In genomic region chr9:107985131-107986119, GRCm38 (mm10) we compare ENCODE assay signal across 8 mouse cellular contexts. TPM values are rescaled to one million over a fixed set of nuclear protein-coding genes. Genes with fewer than 3 reads are reported as not detected.
DNase-seq lines count a peak whose midpoint lies in the region; ATAC-seq and TF ChIP-seq lines count a peak whose summit lies in the region.

Inka1 (minus strand) TSS chr9:107985879.

- WGBS in forebrain, embryonic 12.5 days, result 1% methylated on average over 56 of the region's 58 CpGs
- WGBS in heart, embryonic 16.5 days, result under 1% methylated on average over 52 of the region's 58 CpGs
- 3% methylated on average over 53 of the region's 58 CpGs for WGBS in liver, postnatal 0 days (ENCODE audit: insufficient replicate concordance)
- under 1% methylated on average over 58 of the region's 58 CpGs for WGBS in neural tube, embryonic 13.5 days

- no peak for TF ChIP-seq EP300 in liver, postnatal 0 days (IDR thresholded peaks at IDR 0.05; ENCODE audit: low read depth)

- H3K27me3 ChIP-seq in E14TG2a.4 (ENCODE audit: insufficient read depth, low read length), result peaks cover 49% of the 10 kb centered on the region
- peaks cover 22% of the 10 kb centered on the region for H3K27me3 ChIP-seq in forebrain, embryonic 12.5 days
- H3K27me3 ChIP-seq in heart, embryonic 16.5 days (ENCODE audit: control insufficient read depth, insufficient read depth, low read length), result no peaks in the 10 kb centered on the region
- H3K27me3 ChIP-seq in liver, postnatal 0 days (ENCODE audit: insufficient read depth, low read length), result no peaks in the 10 kb centered on the region
- peaks cover 31% of the 10 kb centered on the region for H3K27me3 ChIP-seq in neural tube, embryonic 13.5 days
- no peaks in the 10 kb centered on the region for H3K27me3 ChIP-seq in testis, adult 2 months (ENCODE audit: control insufficient read depth, insufficient read depth, low read length)

- H3K9me3 ChIP-seq in E14TG2a.4 (ENCODE audit: low read length), result no peaks in the 10 kb centered on the region
- H3K9me3 ChIP-seq in forebrain, embryonic 12.5 days, result no peaks in the 10 kb centered on the region
- H3K9me3 ChIP-seq in heart, embryonic 16.5 days (replicated peaks; ENCODE audit: control insufficient read depth, low read length), result no peaks in the 10 kb centered on the region
- no peaks in the 10 kb centered on the region for H3K9me3 ChIP-seq in liver, postnatal 0 days (ENCODE audit: low read length)
- no peaks in the 10 kb centered on the region for H3K9me3 ChIP-seq in neural tube, embryonic 13.5 days

- TF ChIP-seq CTCF in E14TG2a.4 (conservative IDR thresholded peaks at IDR 0.05; ENCODE audit: low read length), result no peak
- peak; percentile 51 for TF ChIP-seq CTCF in liver, postnatal 0 days (IDR thresholded peaks at IDR 0.05; ENCODE audit: low read depth)
- no peak for TF ChIP-seq CTCF in testis, adult 2 months (IDR thresholded peaks at IDR 0.05; ENCODE audit: control insufficient read depth, insufficient read depth, insufficient replicate concordance, low read depth, low read length)

- peak within 1 kb of the TSS; percentile 86 for H3K4me2 ChIP-seq in forebrain, embryonic 12.5 days
- peak within 1 kb of the TSS; percentile 88 for H3K4me2 ChIP-seq in heart, embryonic 16.5 days (ENCODE audit: low read depth, low read length)
- peak within 1 kb of the TSS; percentile 87 for H3K4me2 ChIP-seq in liver, postnatal 0 days (ENCODE audit: low read depth, low read length)
- H3K4me2 ChIP-seq in neural tube, embryonic 13.5 days, result peak within 1 kb of the TSS; percentile 82

- peak within 1 kb of the TSS; percentile 61 for H3K27ac ChIP-seq in forebrain, embryonic 12.5 days
- peak within 1 kb of the TSS; percentile 99 for H3K27ac ChIP-seq in heart, embryonic 16.5 days (ENCODE audit: low read length)
- H3K27ac ChIP-seq in liver, postnatal 0 days (ENCODE audit: low read depth), result peak within 1 kb of the TSS; percentile 95
- H3K27ac ChIP-seq in neural tube, embryonic 13.5 days (replicated peaks), result peak within 1 kb of the TSS; percentile 94
- no peak within 1 kb of the TSS for H3K27ac ChIP-seq in testis, adult 2 months (ENCODE audit: control insufficient read depth, insufficient read depth, low read depth, low read length)

- peak; percentile 83 for ATAC-seq in forebrain, embryonic 12.5 days (ENCODE audit: low FRiP score)
- ATAC-seq in heart, embryonic 16.5 days (replicated peaks; ENCODE audit: extremely low read depth, insufficient read depth, low FRiP score), result peak; percentile 63
- ATAC-seq in liver, postnatal 0 days, result peak; percentile 73
- peak; percentile 84 for ATAC-seq in neural tube, embryonic 13.5 days (ENCODE audit: low read depth)

- no peak for TF ChIP-seq POLR2A in testis, adult 2 months (IDR thresholded peaks at IDR 0.05; ENCODE audit: control insufficient read depth, low read depth, low read length)

- peak within 1 kb of the TSS; percentile 59 for H3K9ac ChIP-seq in forebrain, embryonic 12.5 days
- peak within 1 kb of the TSS; percentile 81 for H3K9ac ChIP-seq in heart, embryonic 16.5 days (ENCODE audit: low read length)
- H3K9ac ChIP-seq in liver, postnatal 0 days (replicated peaks), result peak within 1 kb of the TSS; percentile 83
- peak within 1 kb of the TSS; percentile 76 for H3K9ac ChIP-seq in neural tube, embryonic 13.5 days

- H3K4me1 ChIP-seq in E14TG2a.4 (replicated peaks; ENCODE audit: low read depth, low read length), result peaks cover 62% of the 10 kb centered on the region
- peaks cover 31% of the 10 kb centered on the region for H3K4me1 ChIP-seq in forebrain, embryonic 12.5 days
- H3K4me1 ChIP-seq in heart, embryonic 16.5 days (ENCODE audit: control insufficient read depth, insufficient read depth, low read length), result peaks cover 49% of the 10 kb centered on the region
- peaks cover 50% of the 10 kb centered on the region for H3K4me1 ChIP-seq in liver, postnatal 0 days (ENCODE audit: insufficient read depth)
- H3K4me1 ChIP-seq in neural tube, embryonic 13.5 days (replicated peaks), result peaks cover 45% of the 10 kb centered on the region
- H3K4me1 ChIP-seq in testis, adult 2 months (ENCODE audit: control insufficient read depth, insufficient read depth, low read length), result peaks cover 10% of the 10 kb centered on the region

- peak; percentile 93 for DNase-seq in c-Kit-positive CD71-positive TER-119-positive erythroid progenitor cells, embryonic 14.5 days (ENCODE audit: low spot score)
- DNase-seq in kidney, postnatal 25 days, result peak; percentile 93 to 94
- peak; percentile 95 for DNase-seq in liver, postnatal 0 days

- H3K36me3 ChIP-seq in E14TG2a.4 (ENCODE audit: insufficient read depth, low read length), result no peaks in the 10 kb centered on the region
- H3K36me3 ChIP-seq in forebrain, embryonic 12.5 days (replicated peaks), result no peaks in the 10 kb centered on the region
- no peaks in the 10 kb centered on the region for H3K36me3 ChIP-seq in heart, embryonic 16.5 days (ENCODE audit: control insufficient read depth, insufficient read depth)
- H3K36me3 ChIP-seq in liver, postnatal 0 days (replicated peaks; ENCODE audit: insufficient read depth, low read length), result peaks cover 34% of the 10 kb centered on the region
- H3K36me3 ChIP-seq in neural tube, embryonic 13.5 days, result no peaks in the 10 kb centered on the region
- H3K36me3 ChIP-seq in testis, adult 2 months (ENCODE audit: control insufficient read depth, insufficient read depth, low read length), result no peaks in the 10 kb centered on the region

- H3K4me3 ChIP-seq in E14TG2a.4 (replicated peaks; ENCODE audit: low read length), result peak within 1 kb of the TSS; percentile 87
- H3K4me3 ChIP-seq in forebrain, embryonic 12.5 days (replicated peaks), result peak within 1 kb of the TSS; percentile 60
- H3K4me3 ChIP-seq in heart, embryonic 16.5 days (ENCODE audit: low read length), result peak within 1 kb of the TSS; percentile 83
- H3K4me3 ChIP-seq in liver, postnatal 0 days (ENCODE audit: low read depth, low read length), result peak within 1 kb of the TSS; percentile 63
- H3K4me3 ChIP-seq in neural tube, embryonic 13.5 days, result peak within 1 kb of the TSS; percentile 67
- peak within 1 kb of the TSS; percentile 86 for H3K4me3 ChIP-seq in testis, adult 2 months (ENCODE audit: control insufficient read depth, low read depth, low read length)

RNA-seq across cellular contexts. Expression of gene Inka1, which starts in this region (rescaled TPM):
- 14.3 and 18.3 TPM in 2 replicates for polyA plus RNA-seq in forebrain, embryonic 12.5 days (2016; fragmentation: Nextera tagmentation; extraction: Ambion mirVana)
- 40.9 and 44.0 TPM in 2 replicates for polyA plus RNA-seq in heart, embryonic 16.5 days (2015; fragmentation: Nextera tagmentation; extraction: Ambion mirVana)
- polyA plus RNA-seq in liver, postnatal 0 days (2015; fragmentation: Nextera tagmentation; extraction: Ambion mirVana), result 28.5 and 30.6 TPM in 2 replicates
- polyA plus RNA-seq in neural tube, embryonic 13.5 days (2015; fragmentation: Nextera tagmentation; extraction: Ambion mirVana), result 28.8 and 30.7 TPM in 2 replicates
- polyA plus RNA-seq in testis, adult 2 months (2012; rRNA removed), result 0.57 and 1.2 TPM in 2 replicates
